Mouse (Mus musculus): ENCODE measurements around the gene Olfr556.
"Not testable (repeated sequence)": the region's sequence is repeated elsewhere in the genome, so short reads cannot be mapped to it uniquely, and the experiment has no call there.

Gene Olfr556

DNA sequence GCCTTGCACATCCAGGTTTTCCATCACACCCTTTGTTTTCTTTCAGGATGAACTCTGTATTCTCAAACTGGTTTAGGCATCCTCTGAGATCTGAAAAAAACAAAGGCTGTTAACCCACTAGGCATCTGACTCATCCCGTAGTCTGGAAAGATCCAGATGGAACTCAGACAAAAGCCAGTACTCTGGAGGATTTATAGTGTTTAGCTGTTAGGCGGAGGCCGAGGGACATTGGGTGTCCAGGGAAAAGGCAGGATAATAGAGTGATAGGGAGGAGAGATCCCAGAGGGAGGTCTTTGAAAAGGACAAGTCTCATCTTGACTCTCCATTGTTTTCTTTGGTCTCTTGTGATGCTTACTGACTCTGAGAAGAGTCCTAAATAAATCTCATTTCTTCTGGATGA, at the start of gene Olfr556:
Olfr556 (plus strand) TSS at position 301 of the 400 bp plus-strand sequence.
- DNase-seq: no peak

DNA sequence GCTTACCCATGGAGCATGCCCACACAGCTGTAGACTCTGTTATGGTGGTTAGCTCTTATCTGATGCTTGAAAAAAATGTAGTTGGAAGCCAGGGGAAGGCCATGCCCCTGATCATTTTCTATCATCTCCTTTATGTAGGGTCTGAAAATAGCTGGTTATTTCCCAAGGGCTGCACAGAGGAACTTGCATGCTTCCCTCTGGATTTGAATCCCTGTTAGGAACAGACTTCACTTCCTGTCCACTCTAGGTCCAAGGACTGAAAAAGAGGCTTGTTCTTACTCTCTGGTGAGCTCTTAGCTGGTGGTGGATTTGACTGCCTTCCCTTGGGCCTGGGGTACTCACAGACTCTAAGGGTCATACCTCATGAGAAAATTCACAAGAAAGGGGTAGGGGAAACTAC, 46.6 kb upstream of the Olfr556 start, which contains the start of gene Olfr553:
Olfr553 (minus strand) TSS at position 101 of the 400 bp plus-strand sequence.
- DNase-seq: no peak

DNA sequence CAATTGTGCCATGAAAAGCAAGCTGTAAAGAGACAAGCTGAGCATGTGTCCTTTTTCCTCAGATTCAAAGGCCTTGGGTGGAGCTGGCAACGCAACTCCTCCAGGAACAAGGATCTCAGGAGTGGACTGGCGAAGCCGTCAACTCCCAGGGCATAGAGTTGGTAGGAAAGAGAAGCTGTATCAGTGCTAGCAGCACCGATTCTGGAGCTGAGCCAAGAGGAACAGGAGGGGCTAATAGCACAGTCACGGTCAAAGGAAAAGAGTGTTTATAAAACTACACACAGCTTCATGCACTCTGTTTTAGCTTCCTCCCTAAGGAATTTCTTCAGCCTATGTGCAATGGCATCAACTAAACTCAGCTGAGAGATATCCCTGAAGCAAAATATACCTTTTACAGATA, 45.1 kb upstream of the Olfr556 start:
- no peak for DNase-seq

DNA sequence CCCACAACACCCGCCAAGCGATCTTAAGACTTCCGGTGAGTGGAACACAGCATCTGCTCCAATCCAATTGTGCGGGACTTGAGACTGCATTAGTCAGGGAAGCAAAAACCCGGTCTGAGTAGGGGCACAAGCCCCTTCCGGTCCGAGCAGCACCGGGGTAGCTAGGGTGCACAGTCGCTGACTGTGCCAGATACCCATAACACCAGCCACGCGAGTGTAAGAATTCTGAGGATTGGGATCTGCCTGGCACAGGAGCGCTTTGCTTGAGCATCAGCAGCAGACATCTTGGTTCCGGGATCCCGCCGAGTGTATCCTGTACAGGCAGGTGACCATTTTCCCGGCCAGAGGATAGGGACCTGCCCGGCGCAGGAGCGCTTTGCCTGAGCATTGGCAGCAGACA, 44.3 kb upstream of the Olfr556 start:
- DNase-seq: not testable (repeated sequence)

DNA sequence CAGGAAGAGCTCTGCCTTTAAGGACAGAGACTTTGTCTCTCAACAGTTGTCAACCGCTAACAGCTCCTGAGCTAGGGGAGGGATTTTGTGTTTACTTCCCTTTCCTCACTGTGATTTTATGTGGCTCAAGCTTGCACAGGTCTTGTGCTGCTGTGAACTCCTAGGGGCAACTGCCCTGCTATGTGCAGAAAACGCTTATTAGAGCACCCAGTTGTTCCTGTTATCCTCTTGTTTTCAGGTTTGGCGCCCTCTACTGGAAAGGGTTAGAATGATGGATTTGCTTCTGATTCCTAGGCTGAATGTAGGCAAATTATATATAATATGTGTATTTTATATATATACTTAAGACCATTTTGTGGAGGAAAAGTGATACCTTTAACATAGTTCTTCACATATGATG, 28.0 kb upstream of the Olfr556 start:
- DNase-seq: peak; percentile 49

DNA sequence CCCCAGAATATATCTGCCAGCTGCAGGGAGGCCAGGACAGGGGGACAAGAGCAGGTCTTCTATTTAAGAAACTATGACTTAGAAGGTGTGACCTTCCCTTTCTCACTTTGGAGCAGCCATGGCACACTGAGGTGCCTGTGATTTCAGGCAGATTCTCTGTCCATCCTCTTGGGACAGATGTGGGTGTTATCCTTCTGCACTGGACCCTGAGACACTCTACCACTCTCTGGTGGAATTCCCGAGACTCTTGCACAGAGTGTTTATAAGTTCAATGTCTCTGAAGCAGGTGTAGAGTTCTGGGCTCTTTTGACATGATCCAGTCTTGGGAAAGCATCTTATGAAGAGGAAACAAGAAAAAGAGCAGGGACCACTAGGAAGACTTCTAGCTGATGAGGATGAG, 26.6 kb upstream of the Olfr556 start, which contains the start of gene Olfr554:
Olfr554 (plus strand) TSS at position 301 of the 400 bp plus-strand sequence.
- DNase-seq: no peak

DNA sequence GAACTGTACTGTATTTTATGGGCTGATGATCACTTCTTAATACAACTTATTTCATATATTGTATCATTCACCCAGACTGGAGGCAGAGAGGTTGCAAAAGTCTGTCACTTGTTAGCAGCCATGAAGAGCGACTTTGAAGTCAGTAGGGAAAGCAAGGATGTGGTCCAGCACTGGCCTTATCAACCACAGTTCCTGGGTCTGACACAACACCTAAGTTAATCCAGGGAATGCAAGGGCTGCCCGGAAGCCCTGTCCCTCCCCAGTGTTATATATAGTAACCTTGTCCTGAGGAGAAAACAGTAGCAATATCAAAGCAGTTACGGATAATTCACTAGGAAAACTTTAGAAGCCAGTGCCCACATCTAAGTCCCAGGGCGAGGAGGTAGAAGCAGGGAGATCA, 19.8 kb upstream of the Olfr556 start:
- DNase-seq: not testable (repeated sequence)

DNA sequence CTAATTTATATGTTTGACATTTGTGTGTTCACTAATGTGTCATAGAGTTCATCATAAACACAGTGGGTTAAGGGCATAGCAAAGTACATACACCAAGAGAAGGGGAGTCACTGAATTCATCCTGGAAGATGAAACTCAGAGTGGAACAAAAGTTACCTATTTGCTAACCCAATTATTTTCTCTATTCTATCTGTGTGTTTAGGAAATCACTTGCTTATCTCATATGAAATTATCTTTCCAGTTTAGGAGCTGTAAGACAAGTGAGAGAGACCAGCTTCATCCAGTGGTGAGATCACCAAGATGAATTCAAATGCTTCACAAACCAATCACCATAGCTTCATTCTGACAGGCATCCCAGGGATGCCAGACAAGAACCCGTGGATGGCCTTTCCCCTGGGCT, 6.2 kb upstream of the Olfr556 start, which contains the start of gene Olfr555:
Olfr555 (plus strand) TSS at position 301 of the 400 bp plus-strand sequence.
- no peak for DNase-seq

DNA sequence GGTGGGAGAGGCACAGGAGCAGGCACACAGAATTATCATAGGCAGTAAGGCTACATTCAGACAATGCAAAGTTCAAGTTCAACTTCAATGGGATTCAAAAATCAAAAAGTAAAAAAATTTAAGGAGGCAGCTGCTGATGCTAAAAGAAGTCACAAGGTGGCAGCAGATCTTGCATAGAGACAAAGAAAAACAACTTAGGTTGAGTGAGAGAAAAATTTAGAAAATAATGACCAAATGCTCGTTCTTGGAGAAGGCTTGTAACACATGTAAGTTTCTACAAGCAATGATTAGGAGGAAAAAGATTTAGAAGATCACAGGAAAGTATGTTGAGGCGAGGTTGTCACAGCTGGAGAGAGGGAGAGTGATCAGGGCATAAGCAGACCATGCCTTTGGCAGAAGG, 679 bp downstream of the Olfr556 start:
- no peak for DNase-seq

DNA sequence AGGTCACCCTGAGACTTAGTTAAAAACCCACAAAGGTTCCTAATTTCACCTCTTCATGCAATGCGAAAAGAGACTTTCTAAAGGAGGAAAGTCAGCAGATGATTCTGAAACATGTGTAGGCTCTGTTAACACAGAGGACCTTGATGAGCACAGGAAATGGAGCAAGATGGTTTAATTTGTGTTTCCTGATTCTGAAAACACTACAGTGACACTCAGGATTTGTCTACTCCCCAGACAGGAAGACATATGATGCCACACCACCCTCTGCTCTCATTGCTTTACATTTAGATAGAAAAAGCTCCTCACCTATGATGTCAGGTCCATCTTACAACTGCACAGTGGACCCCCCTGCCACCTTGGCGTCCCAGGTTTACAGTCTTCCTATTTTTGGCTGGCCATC, 11.5 kb downstream of the Olfr556 start:
- DNase-seq: no peak

DNA sequence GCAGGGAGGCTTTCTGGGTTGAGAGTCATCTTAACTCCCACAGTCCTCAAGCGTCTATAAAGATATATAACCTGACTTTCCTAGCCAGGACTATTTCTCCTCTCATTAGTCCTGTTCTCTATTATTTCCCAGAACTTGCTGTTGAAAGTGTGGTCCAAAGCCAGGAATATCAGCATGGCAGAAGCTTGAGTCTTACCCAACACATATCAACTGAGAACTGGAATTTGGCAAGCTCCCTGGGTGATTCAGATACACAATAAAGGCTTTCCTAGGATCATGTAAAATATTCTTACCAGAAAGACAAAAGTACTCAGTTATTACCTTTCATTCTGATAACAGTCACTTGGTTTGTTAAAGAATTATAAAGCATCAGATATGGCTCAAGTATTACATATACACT, 17.2 kb downstream of the Olfr556 start:
- no peak for DNase-seq

DNA sequence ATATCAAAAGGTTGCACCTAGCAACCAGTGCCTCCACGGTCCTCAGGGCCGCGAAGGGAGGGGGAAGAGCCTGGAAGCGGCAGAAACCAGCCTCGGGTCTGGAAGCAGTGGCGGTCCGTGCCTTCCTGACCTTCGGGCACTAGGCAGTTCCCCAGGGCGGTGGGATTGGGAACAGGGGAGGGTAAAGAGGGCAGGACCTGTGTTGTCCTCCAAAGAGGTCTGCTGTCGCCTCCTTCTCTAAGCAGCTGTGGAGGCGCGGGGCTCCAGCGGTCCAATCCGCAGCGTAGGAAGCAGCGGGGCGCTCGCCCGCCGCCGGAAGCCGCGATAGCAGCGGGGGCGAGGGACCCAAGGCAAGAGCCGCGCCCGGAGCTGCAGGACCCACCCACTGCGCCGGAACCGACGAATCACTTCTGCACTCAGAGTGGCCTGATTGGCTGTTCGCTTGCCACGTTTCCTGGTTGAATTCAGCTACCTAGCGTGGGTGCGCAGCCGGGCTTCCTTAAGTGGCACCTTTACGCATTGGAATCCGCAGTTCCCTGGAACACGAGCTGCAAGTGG, 22.3 kb downstream of the Olfr556 start, which contains the start of gene Trim68:
Trim68 (minus strand) TSS at position 384 of the 558 bp plus-strand sequence.
- DNase-seq: peak; percentile 94

DNA sequence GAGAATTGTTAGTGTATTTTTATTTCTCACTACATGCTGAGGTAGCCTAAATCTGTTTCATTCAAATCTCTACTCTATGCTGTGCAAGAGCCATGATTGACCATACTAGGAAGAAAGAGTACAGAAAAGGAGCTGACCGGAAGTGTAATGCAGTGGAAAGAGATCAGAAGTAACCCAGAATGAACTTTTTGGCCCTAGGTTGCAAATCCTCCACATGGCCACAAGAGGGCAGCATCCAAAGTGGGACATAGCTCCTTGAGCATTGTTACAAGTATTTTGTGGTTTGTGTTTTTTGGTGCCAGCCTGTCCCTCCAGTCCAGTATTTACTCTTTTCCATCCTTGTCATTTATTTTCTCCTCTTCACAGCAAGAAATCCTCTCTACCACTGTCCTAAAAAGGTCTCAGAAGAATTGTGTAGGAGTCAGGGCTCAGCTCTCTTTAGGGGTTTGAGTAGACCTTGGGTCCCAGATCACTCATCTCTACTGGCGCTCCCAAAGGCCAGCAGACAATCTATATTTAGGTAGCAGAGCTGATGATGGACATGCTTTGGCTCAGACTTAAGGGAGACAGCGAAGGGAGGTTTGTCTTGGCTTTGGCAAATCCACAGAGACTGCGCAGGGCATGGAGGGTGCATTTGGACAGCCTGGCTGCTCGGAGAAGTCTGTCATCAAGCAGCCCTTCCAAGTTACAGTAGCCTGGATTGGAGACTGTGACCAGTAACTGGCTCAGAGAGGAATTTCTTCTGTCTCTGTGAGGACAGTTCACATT, 30.8 kb downstream of the Olfr556 start, which contains the start of gene Olfr557:
Olfr557 (plus strand) TSS at position 553 of the 768 bp plus-strand sequence.
- DNase-seq: peak; percentile 23

DNA sequence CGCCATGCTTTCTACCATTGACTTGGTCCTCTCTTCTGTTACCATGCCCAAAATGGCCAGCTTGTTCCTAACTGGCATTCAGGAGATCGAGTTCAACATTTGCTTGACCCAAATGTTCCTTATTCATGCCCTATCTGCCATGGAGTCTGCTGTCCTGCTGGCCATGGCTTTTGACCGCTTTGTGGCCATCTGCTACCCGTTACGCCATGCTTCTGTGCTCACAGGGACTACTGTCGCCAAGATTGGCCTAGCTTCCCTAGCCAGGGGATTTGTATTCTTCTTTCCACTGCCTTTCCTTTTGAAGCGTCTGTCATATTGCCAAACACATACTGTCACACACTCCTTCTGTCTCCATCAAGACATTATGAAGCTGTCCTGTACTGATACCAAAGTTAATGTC, 33.8 kb downstream of the Olfr556 start:
- DNase-seq: no peak

DNA sequence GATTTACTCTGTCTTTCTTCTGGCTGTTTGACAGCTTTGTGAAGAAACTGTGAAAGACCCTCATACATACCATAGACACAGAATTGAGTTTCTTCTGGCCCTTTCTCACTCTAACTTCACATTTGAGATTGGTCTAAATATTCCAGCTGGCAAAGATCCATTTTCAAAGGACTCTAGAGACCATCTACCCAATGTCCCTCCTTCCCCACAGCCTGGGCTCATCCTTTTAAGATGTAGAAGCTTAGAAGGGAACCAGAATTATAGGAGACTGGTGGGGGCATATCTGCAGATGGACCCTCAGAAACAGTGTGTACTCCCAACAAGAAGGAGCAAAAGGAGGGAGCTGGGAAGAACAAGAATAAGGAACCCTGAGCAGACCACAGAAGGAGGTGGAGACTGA, 37.2 kb downstream of the Olfr556 start, which contains the start of gene Olfr558:
Olfr558 (plus strand) TSS at position 301 of the 400 bp plus-strand sequence.
- no peak for DNase-seq

DNA sequence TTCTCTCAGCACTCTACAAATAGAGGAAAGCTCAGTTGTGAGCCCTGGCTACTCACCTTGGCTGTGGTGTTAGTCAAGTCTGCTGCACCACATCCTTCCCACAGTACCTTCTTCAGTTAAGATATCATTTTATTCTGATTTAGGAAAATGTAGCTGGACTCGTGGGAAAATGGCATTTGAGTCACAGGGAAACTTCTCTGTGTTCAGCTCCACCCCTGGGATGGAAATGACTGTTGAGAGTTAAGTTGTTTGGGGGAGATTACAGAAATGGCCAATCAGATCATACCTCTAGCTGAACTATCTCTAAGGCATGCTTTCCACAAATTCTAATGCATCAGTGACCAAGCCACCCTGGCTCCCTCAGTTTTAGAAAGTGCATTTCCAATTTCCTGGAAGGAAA, 54.3 kb downstream of the Olfr556 start, which contains the start of gene Olfr33:
Olfr33 (minus strand) TSS at position 101 of the 400 bp plus-strand sequence.
- DNase-seq: no peak

All from thymus, postnatal 25 days (tissue).